Mouse (Mus musculus) neural tube, embryonic 10.5 days (tissue): Measurements from ENCODE around the gene Camta2.

Experiments used
- DNase-seq: peaks from one replicate; pipeline ENCODE4 v3.0.0-alpha.2; 2017; ENCODE audit warnings: low spot score; ENCODE audit errors: extremely low spot score

Gene Camta2

GRCm38 (mm10) chr11:70621972-70622814 lies 65.7 kb downstream of the Camta2 start:
- DNase-seq, result no peak
